Mouse (Mus musculus): Measurements from ENCODE around the gene Spata6. TPM values are rescaled to one million over a fixed set of nuclear protein-coding genes. Genes with fewer than 3 reads are reported as not detected.

Spata6 gene
- polyA plus RNA-seq, 1 experiment from 2014 or later, result 11.0 TPM

- Histone ChIP-seq H3K36me3 (ENCODE audit: control insufficient read depth, insufficient read depth, low read length) (no peaks in the 10 kb centered on the region), H3K27ac (ENCODE audit: low read depth, low read length) (no peak overlapping the region), H3K9me3 (replicated peaks; ENCODE audit: control insufficient read depth, low read length) (no peaks in the 10 kb centered on the region), H3K27me3 (replicated peaks; ENCODE audit: control insufficient read depth, insufficient read depth, low read length) (no peaks in the 10 kb centered on the region), H3K4me1 (ENCODE audit: control insufficient read depth, insufficient read depth, low read length) (no peaks in the 10 kb centered on the region), H3K4me3 (ENCODE audit: low read depth, low read length) (no peak overlapping the region), H3K9ac (ENCODE audit: low read length) (no peak overlapping the region), H3K4me2 (ENCODE audit: low read length) (no peak overlapping the region)
- ATAC-seq (no peak), DNase-seq (ENCODE audit: low spot score) (no peak)
- WGBS, result 94% methylated on average over 1 of the region's 1 CpGs
Measured at GRCm38 (mm10) chr4:111737551-111737950, 17.8 kb downstream of the Spata6 start.

- H3K4me2 ChIP-seq (ENCODE audit: low read length), result no peak overlapping the region
- ATAC-seq (no peak), DNase-seq (ENCODE audit: low spot score) (peak; percentile 10)
- no peak overlapping the region for H3K4me3 ChIP-seq (ENCODE audit: low read depth, low read length)
- H3K27me3 ChIP-seq (replicated peaks; ENCODE audit: control insufficient read depth, insufficient read depth, low read length), result no peaks in the 10 kb centered on the region
- H3K9me3 ChIP-seq (replicated peaks; ENCODE audit: control insufficient read depth, low read length), result no peaks in the 10 kb centered on the region
- WGBS, result 20% methylated on average over 4 of the region's 4 CpGs
- no peak overlapping the region for H3K27ac ChIP-seq (ENCODE audit: low read depth, low read length)
- no peaks in the 10 kb centered on the region for H3K36me3 ChIP-seq (ENCODE audit: control insufficient read depth, insufficient read depth, low read length)
- H3K9ac ChIP-seq (ENCODE audit: low read length), result no peak overlapping the region
- H3K4me1 ChIP-seq (ENCODE audit: control insufficient read depth, insufficient read depth, low read length), result no peaks in the 10 kb centered on the region
Measured at GRCm38 (mm10) chr4:111780533-111780932, 60.7 kb downstream of the Spata6 start.

GRCm38 (mm10) chr4:111799892-111800291 lies 80.1 kb downstream of the Spata6 start:
- no peaks in the 10 kb centered on the region for H3K9me3 ChIP-seq (replicated peaks; ENCODE audit: control insufficient read depth, low read length)
- H3K4me1 ChIP-seq (ENCODE audit: control insufficient read depth, insufficient read depth, low read length), result no peaks in the 10 kb centered on the region
- DNase-seq (ENCODE audit: low spot score) (no peak), ATAC-seq (no peak)
- H3K4me3 ChIP-seq (ENCODE audit: low read depth, low read length), result no peak overlapping the region
- no peak overlapping the region for H3K27ac ChIP-seq (ENCODE audit: low read depth, low read length)
- no peaks in the 10 kb centered on the region for H3K27me3 ChIP-seq (replicated peaks; ENCODE audit: control insufficient read depth, insufficient read depth, low read length)
- H3K4me2 ChIP-seq (ENCODE audit: low read length), result no peak overlapping the region
- WGBS, result 93% methylated on average over 3 of the region's 3 CpGs
- H3K9ac ChIP-seq (ENCODE audit: low read length), result no peak overlapping the region
- H3K36me3 ChIP-seq (ENCODE audit: control insufficient read depth, insufficient read depth, low read length), result no peaks in the 10 kb centered on the region

- H3K9me3 ChIP-seq (replicated peaks; ENCODE audit: control insufficient read depth, low read length), result no peaks in the 10 kb centered on the region
- WGBS, result 86% methylated on average over 2 of the region's 2 CpGs
Measured at GRCm38 (mm10) chr4:111803164-111803563, 83.4 kb downstream of the Spata6 start.

GRCm38 (mm10) chr4:111817478-111817877 lies 97.7 kb downstream of the Spata6 start:
- 83% methylated on average over 4 of the region's 4 CpGs for WGBS
- Histone ChIP-seq H3K27me3 (replicated peaks; ENCODE audit: control insufficient read depth, insufficient read depth, low read length) (no peaks in the 10 kb centered on the region), H3K4me3 (ENCODE audit: low read depth, low read length) (no peak overlapping the region), H3K36me3 (ENCODE audit: control insufficient read depth, insufficient read depth, low read length) (no peaks in the 10 kb centered on the region), H3K27ac (ENCODE audit: low read depth, low read length) (no peak overlapping the region), H3K9ac (ENCODE audit: low read length) (no peak overlapping the region), H3K4me2 (ENCODE audit: low read length) (no peak overlapping the region), H3K9me3 (replicated peaks; ENCODE audit: control insufficient read depth, low read length) (no peaks in the 10 kb centered on the region), H3K4me1 (ENCODE audit: control insufficient read depth, insufficient read depth, low read length) (no peaks in the 10 kb centered on the region)
- no peak for DNase-seq (ENCODE audit: low spot score)
- ATAC-seq, result no peak

More at GRCm38 (mm10) chr4:111803164-111803563, 83.4 kb downstream of the Spata6 start:
- no peak overlapping the region for H3K27ac ChIP-seq (ENCODE audit: low read depth, low read length)
- no peaks in the 10 kb centered on the region for H3K36me3 ChIP-seq (ENCODE audit: control insufficient read depth, insufficient read depth, low read length)
- H3K27me3 ChIP-seq (replicated peaks; ENCODE audit: control insufficient read depth, insufficient read depth, low read length), result no peaks in the 10 kb centered on the region
- no peak overlapping the region for H3K4me3 ChIP-seq (ENCODE audit: low read depth, low read length)
- H3K9ac ChIP-seq (ENCODE audit: low read length), result no peak overlapping the region
- no peaks in the 10 kb centered on the region for H3K4me1 ChIP-seq (ENCODE audit: control insufficient read depth, insufficient read depth, low read length)
- ATAC-seq (no peak), DNase-seq (ENCODE audit: low spot score) (no peak)
- H3K4me2 ChIP-seq (ENCODE audit: low read length), result no peak overlapping the region

GRCm38 (mm10) chr4:111838882-111839281 lies 119.1 kb downstream of the Spata6 start:
- WGBS, result 98% methylated on average over 6 of the region's 6 CpGs
- no peak overlapping the region for H3K4me3 ChIP-seq (ENCODE audit: low read depth, low read length)
- H3K4me2 ChIP-seq (ENCODE audit: low read length), result no peak overlapping the region
- H3K4me1 ChIP-seq (ENCODE audit: control insufficient read depth, insufficient read depth, low read length), result no peaks in the 10 kb centered on the region
- H3K36me3 ChIP-seq (ENCODE audit: control insufficient read depth, insufficient read depth, low read length), result no peaks in the 10 kb centered on the region
- H3K27ac ChIP-seq (ENCODE audit: low read depth, low read length), result no peak overlapping the region
- DNase-seq (ENCODE audit: low spot score), result no peak
- no peaks in the 10 kb centered on the region for H3K27me3 ChIP-seq (replicated peaks; ENCODE audit: control insufficient read depth, insufficient read depth, low read length)
- no peak overlapping the region for H3K9ac ChIP-seq (ENCODE audit: low read length)
- H3K9me3 ChIP-seq (replicated peaks; ENCODE audit: control insufficient read depth, low read length), result no peaks in the 10 kb centered on the region
- ATAC-seq, result no peak

GRCm38 (mm10) chr4:111852626-111853025 lies 132.8 kb downstream of the Spata6 start:
- no peak for ATAC-seq
- H3K9me3 ChIP-seq (replicated peaks; ENCODE audit: control insufficient read depth, low read length), result no peaks in the 10 kb centered on the region
- H3K4me3 ChIP-seq (ENCODE audit: low read depth, low read length), result no peak overlapping the region
- no peaks in the 10 kb centered on the region for H3K36me3 ChIP-seq (ENCODE audit: control insufficient read depth, insufficient read depth, low read length)
- H3K4me2 ChIP-seq (ENCODE audit: low read length), result no peak overlapping the region
- H3K27me3 ChIP-seq (replicated peaks; ENCODE audit: control insufficient read depth, insufficient read depth, low read length), result no peaks in the 10 kb centered on the region
- H3K27ac ChIP-seq (ENCODE audit: low read depth, low read length), result no peak overlapping the region
- H3K9ac ChIP-seq (ENCODE audit: low read length), result no peak overlapping the region
- no peak for DNase-seq (ENCODE audit: low spot score)
- H3K4me1 ChIP-seq (ENCODE audit: control insufficient read depth, insufficient read depth, low read length), result no peaks in the 10 kb centered on the region

- Histone ChIP-seq H3K36me3 (ENCODE audit: control insufficient read depth, insufficient read depth, low read length) (no peaks in the 10 kb centered on the region), H3K4me3 (ENCODE audit: low read depth, low read length) (no peak overlapping the region), H3K4me2 (ENCODE audit: low read length) (no peak overlapping the region), H3K9me3 (replicated peaks; ENCODE audit: control insufficient read depth, low read length) (no peaks in the 10 kb centered on the region), H3K9ac (ENCODE audit: low read length) (no peak overlapping the region), H3K4me1 (ENCODE audit: control insufficient read depth, insufficient read depth, low read length) (no peaks in the 10 kb centered on the region), H3K27ac (ENCODE audit: low read depth, low read length) (no peak overlapping the region), H3K27me3 (replicated peaks; ENCODE audit: control insufficient read depth, insufficient read depth, low read length) (no peaks in the 10 kb centered on the region)
- DNase-seq (ENCODE audit: low spot score) (peak; percentile 61), ATAC-seq (no peak)
- 77% methylated on average over 5 of the region's 5 CpGs for WGBS
Measured at GRCm38 (mm10) chr4:111866701-111867100, 146.9 kb downstream of the Spata6 start.

GRCm38 (mm10) chr4:111867743-111868401 lies 148.1 kb downstream of the Spata6 start:
- ATAC-seq (no peak), DNase-seq (ENCODE audit: low spot score) (peak; percentile 24)
- Histone ChIP-seq H3K27me3 (replicated peaks; ENCODE audit: control insufficient read depth, insufficient read depth, low read length) (no peaks in the 10 kb centered on the region), H3K9ac (ENCODE audit: low read length) (no peak overlapping the region), H3K27ac (ENCODE audit: low read depth, low read length) (no peak overlapping the region), H3K4me3 (ENCODE audit: low read depth, low read length) (no peak overlapping the region), H3K4me2 (ENCODE audit: low read length) (no peak overlapping the region), H3K4me1 (ENCODE audit: control insufficient read depth, insufficient read depth, low read length) (no peaks in the 10 kb centered on the region), H3K36me3 (ENCODE audit: control insufficient read depth, insufficient read depth, low read length) (no peaks in the 10 kb centered on the region), H3K9me3 (replicated peaks; ENCODE audit: control insufficient read depth, low read length) (no peaks in the 10 kb centered on the region)
- 76% methylated on average over 2 of the region's 2 CpGs for WGBS
